Mouse (Mus musculus) hindbrain, postnatal 0 days (tissue): ENCODE results near the gene H1fx. TPM values are rescaled to one million over a fixed set of nuclear protein-coding genes. Genes with fewer than 3 reads are reported as not detected.
"Not testable (repeated sequence)": the region's sequence is repeated elsewhere in the genome, so short reads cannot be mapped to it uniquely, and the experiment has no call there.

Experiments used
- ATAC-seq: fragments of 200-750 bp; cut with Nextera tagmentation; 2 replicates; pipeline ENCODE4 v1.8.0; 2017; ENCODE audit warnings: mild to moderate bottlenecking, moderate TSS enrichment, moderate library complexity
- DNase-seq: peaks from one replicate; pipeline ENCODE4 v3.0.0-alpha.2; 2015; ENCODE audit warnings: low spot score
- H3K27ac ChIP-seq: fragments of 300-500 bp; sonication (generic); 2 replicates; pipeline ENCODE4 v1.5.1; 2014; ENCODE audit warnings: mild to moderate bottlenecking
- H3K27me3 ChIP-seq: fragments of 300-500 bp; sonication (generic); 2 replicates; pipeline ENCODE4 v1.6.1; 2014; ENCODE audit warnings: low read length, mixed read lengths; ENCODE audit not compliant: insufficient read depth
- H3K36me3 ChIP-seq: fragments of 300-500 bp; sonication (generic); 2 replicates; pipeline ENCODE4 v1.6.1; 2014; ENCODE audit warnings: low read length, mixed read lengths; ENCODE audit not compliant: insufficient read depth
- H3K4me1 ChIP-seq: fragments of 300-500 bp; sonication (generic); 2 replicates; pipeline ENCODE4 v1.6.1; 2014; ENCODE audit warnings: antibody characterized with exemption, low read length, mixed read lengths; ENCODE audit not compliant: insufficient read depth
- H3K4me2 ChIP-seq: fragments of 300-500 bp; sonication (generic); 2 replicates; pipeline ENCODE4 v1.6.1; 2014; ENCODE audit warnings: low read depth, mild to moderate bottlenecking, low read length, moderate library complexity, mixed read lengths
- H3K4me3 ChIP-seq: fragments of 300-500 bp; sonication (generic); 2 replicates; pipeline ENCODE4 v1.5.1; 2014; ENCODE audit warnings: low read length
- H3K9ac ChIP-seq: fragments of 300-500 bp; sonication (generic); replicated peaks from 2 replicates; pipeline ENCODE4 v1.6.1; 2014; ENCODE audit warnings: mild to moderate bottlenecking, low read length, moderate library complexity, mixed read lengths
- H3K9me3 ChIP-seq: fragments of 300-500 bp; sonication (generic); 2 replicates; pipeline ENCODE4 v1.6.1; 2016; ENCODE audit warnings: low read length, mixed read lengths
- CTCF ChIP-seq: IDR thresholded peaks from 2 replicates; pipeline ENCODE4 v1.5.1; 2016; ENCODE audit warnings: antibody characterized with exemption, control low read depth, low read depth
- WGBS: fragments of 180-500 bp; shearing (Covaris S2); extraction: QIAGEN DNeasy Blood & Tissue Kit; methylation state at CpG from one replicate; pipeline ENCODE4 v1.1.7; 2014; 5-methylcytosine and 5-hydroxymethylcytosine counted together
- polyA plus RNA-seq: library from polyadenylated mRNA; unstranded; fragments of >200 nt; fragmentation: Nextera tagmentation; extraction: Ambion mirVana; gene quantifications from 2 replicates; pipeline ENCODE4 v1.2.1, GENCODE M21; 2015
- total RNA-seq: library from RNA; depleted of rRNA; stranded (reverse); fragments of >200 nt; gene quantifications from 2 replicates; pipeline ENCODE4 v1.2.3, GENCODE M21; 2014

H1fx gene
- total and polyA plus RNA-seq, 2 experiments from 2014 or later, result 21.9 to 56.3 TPM

DNA sequence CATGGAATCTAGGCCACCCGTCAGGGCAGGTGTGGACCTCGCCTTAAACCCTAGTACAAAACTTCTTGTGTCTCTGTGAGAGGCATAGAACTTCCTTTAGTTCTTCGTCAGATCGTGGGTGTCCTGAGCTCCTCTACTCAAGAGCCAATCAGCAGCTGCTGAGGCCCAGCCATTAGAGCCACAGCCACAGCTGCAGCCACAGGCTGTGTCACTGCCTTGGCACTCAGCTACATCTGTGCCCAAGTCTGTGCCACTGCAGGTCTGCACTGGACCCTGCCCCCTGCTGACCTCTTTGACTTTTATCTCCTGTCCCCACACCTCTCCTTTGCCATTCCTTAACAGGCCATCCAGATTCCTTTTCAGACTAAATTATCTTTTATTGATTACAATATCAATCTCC, 9.8 kb upstream of the H1fx start:
- H3K27ac ChIP-seq, result no peak overlapping the region
- no peaks in the 10 kb centered on the region for H3K36me3 ChIP-seq
- no peak for TF ChIP-seq CTCF
- H3K27me3 ChIP-seq, result no peaks in the 10 kb centered on the region
- no peak for ATAC-seq
- H3K9me3 ChIP-seq, result no peaks in the 10 kb centered on the region
- H3K9ac ChIP-seq, result no peak overlapping the region
- no peak overlapping the region for H3K4me2 ChIP-seq
- peaks cover 9% of the 10 kb centered on the region; the same call in 1 of the 2 replicates for H3K4me1 ChIP-seq
- DNase-seq, result no peak
- no peak overlapping the region for H3K4me3 ChIP-seq
- 66% methylated on average over 4 of the region's 4 CpGs for WGBS

DNA sequence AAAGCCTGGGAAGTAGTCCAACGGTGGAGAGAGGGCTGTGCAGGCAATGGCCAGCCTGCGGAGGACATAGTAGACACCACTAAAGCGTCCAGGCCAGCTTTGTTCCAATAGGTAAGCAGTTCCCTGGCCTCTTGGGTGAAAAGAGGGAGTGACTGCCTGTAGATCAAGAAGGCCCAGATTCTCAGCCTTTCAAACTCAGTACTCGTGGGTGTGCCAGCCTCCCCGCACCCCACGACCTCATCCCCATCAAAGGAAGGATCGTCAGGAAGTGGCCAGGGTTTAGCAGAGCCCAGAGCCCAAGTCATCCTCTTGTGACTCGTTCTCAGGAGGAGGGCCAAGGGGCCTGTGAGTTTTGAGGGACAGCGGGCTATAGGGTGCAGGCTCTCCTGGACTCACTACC, 1.1 kb upstream of the H1fx start:
- WGBS, result 65% methylated on average over 9 of the region's 9 CpGs
- Histone ChIP-seq H3K4me1 (peaks cover 8% of the 10 kb centered on the region; the same call in 1 of the 2 replicates), H3K9me3 (no peaks in the 10 kb centered on the region), H3K4me2 (peak overlapping the region; percentile 85), H3K27me3 (no peaks in the 10 kb centered on the region), H3K36me3 (peaks cover 9% of the 10 kb centered on the region; the same call in 1 of the 2 replicates), H3K27ac (no peak overlapping the region), H3K4me3 (peak overlapping the region; percentile 71), H3K9ac (peak overlapping the region; percentile 70; the same call in 1 of the 2 replicates)
- ATAC-seq (no peak), DNase-seq (no peak)
- TF ChIP-seq CTCF, result no peak

DNA sequence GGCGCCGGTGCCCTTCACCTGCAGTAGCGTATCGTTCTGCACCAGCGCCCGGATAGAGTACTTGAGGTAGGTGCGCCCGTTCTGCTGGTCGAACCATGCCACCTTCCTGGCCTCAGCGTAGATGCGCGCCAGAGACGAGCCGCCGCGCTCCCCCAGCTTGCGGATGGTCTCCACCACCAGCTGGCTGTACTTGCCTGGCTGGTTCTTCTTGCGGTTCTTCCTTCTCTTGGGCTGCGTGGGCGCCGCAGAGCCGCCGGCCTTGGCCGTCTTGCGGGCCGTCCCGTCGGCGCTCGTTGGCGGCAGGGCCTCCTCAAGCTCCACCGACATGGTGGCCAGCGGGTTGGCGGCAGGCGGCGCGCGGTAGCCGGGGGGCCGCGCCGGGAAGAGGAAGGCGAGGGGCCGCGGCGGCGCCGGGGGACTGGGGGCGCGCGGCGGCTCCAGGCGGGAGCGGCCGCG, 379 bp downstream of the H1fx start:
- peak overlapping the region; percentile 85 for H3K4me2 ChIP-seq
- under 1% methylated on average over 46 of the region's 56 CpGs for WGBS
- H3K4me1 ChIP-seq, result peaks cover 8% of the 10 kb centered on the region; the same call in 1 of the 2 replicates
- H3K27me3 ChIP-seq, result no peaks in the 10 kb centered on the region
- peak overlapping the region; percentile 70 for H3K9ac ChIP-seq
- DNase-seq (peak; percentile 49), ATAC-seq (peak; percentile 4; the same call in 1 of the 2 replicates)
- no peak for TF ChIP-seq CTCF
- H3K4me3 ChIP-seq, result peak overlapping the region; percentile 71
- H3K36me3 ChIP-seq, result peaks cover 9% of the 10 kb centered on the region; the same call in 1 of the 2 replicates
- H3K27ac ChIP-seq, result peak overlapping the region; percentile 87
- H3K9me3 ChIP-seq, result no peaks in the 10 kb centered on the region

DNA sequence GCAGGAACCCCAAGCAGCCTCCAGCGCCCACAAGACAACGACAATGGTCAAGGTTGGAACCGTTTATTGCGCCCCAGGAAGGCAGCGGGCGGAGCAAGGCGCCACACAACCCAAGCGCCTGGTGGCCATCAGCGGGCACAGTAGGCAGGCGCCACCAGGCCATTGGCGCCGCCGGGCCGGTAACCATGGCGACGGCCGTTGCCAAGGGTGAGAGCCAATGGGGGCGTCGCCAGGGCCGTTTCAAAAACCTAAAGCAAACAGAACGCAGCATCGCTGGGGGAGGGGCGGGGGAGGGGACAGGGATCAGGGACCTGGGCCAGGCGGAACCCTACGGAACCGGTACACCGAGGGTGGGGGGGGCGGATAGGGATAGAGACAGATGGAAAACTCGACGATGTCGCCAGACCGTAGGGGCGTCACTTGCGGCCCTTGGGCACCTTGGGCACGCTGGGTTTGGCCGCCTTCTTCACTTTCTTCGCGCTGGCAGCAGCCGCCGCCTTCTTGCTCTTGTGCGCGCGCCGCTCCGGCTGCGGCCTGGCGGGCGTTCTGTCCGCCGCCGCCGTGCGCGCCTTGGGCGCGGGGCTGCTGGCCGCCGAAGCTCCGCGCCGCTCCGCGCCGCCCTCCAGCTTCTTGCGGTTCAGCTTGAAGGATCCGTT, 935 bp downstream of the H1fx start:
- DNase-seq (peak; percentile 95), ATAC-seq (peak; percentile 92)
- WGBS, result 1% methylated on average over 57 of the region's 66 CpGs
- Histone ChIP-seq H3K36me3 (peaks cover 9% of the 10 kb centered on the region; the same call in 1 of the 2 replicates), H3K4me2 (peak overlapping the region; percentile 85), H3K4me3 (peak overlapping the region; percentile 71), H3K27me3 (no peaks in the 10 kb centered on the region), H3K27ac (peak overlapping the region; percentile 87), H3K9me3 (no peaks in the 10 kb centered on the region), H3K9ac (peak overlapping the region; percentile 70), H3K4me1 (peaks cover 8% of the 10 kb centered on the region; the same call in 1 of the 2 replicates)
- TF ChIP-seq CTCF, result peak; percentile 73

DNA sequence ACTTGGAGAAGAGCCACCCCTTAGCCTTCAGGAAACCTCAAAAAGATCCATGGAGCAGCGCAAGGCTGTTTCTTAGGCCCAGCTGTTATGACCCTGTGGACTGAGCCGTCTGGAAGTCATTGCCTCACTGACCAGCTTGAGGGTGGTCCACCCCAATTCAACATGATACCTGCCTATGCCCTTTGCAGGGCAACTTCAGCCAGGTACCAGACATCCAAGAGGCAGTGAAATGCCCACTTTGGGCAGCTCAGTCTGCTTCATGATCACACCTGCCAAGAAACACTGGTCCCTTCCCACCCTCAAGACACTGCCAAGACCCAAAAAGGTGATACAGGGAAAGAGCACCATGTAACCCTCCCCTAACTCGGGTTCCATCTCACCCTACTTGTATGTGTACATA, 1.7 kb downstream of the H1fx start:
- DNase-seq (no peak), ATAC-seq (no peak)
- H3K9me3 ChIP-seq, result no peaks in the 10 kb centered on the region
- TF ChIP-seq CTCF, result no peak
- 68% methylated on average over 3 of the region's 3 CpGs for WGBS
- H3K9ac ChIP-seq, result no peak overlapping the region
- H3K27ac ChIP-seq, result peak overlapping the region; percentile 87; the same call in 1 of the 2 replicates
- H3K4me3 ChIP-seq, result peak overlapping the region; percentile 71; the same call in 1 of the 2 replicates
- H3K4me2 ChIP-seq, result peak overlapping the region; percentile 85
- H3K27me3 ChIP-seq, result no peaks in the 10 kb centered on the region
- H3K4me1 ChIP-seq, result peaks cover 8% of the 10 kb centered on the region; the same call in 1 of the 2 replicates
- peaks cover 4% of the 10 kb centered on the region; the same call in 1 of the 2 replicates for H3K36me3 ChIP-seq

DNA sequence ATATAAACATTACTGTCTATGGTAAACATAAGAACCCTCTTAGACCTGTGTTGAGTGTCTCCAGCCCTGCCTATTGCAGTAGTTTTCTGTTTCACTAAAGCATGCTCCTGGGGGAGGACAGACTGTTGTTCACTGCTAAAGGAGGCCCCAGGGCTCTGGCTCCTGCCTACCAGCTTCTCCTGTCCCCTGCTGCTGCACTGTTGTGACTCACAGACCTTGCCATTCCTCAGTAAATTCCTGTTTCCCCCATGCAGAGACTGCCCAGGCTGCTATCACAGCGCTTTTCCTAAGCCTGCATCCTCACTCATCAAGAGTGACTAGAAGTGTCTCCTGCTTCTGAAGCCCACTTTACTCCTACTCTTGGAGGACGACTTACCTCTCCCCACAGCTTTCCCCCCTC, 11.4 kb downstream of the H1fx start:
- no peak overlapping the region for H3K4me3 ChIP-seq

DNA sequence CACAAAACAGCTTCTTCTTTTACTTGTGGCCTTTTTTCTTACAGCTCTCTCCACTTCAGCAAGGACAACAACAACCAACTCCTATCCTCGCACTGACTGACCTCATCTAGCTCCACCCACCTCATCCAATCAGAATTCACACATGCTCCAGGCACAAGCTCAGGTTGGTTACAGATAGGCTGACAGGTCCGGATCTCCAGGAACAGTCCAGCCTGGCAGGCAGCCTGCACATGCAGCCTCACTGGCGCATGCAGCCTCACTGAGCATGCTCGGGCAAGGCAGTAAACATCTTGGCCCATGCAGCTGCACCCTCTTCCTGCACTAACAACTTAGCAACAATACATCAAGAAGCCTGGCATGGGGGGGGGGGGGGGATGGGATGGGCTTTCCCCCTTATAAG, 19.0 kb downstream of the H1fx start:
- H3K36me3 ChIP-seq, H3K9me3 ChIP-seq, H3K4me2 ChIP-seq, ATAC-seq, H3K9ac ChIP-seq, H3K27me3 ChIP-seq, H3K4me1 ChIP-seq, H3K27ac ChIP-seq, H3K4me3 ChIP-seq, DNase-seq: not testable (repeated sequence)
- WGBS, result 72% methylated on average over 4 of the region's 4 CpGs

More for the DNA sequence above, 11.4 kb downstream of the H1fx start:
- Histone ChIP-seq H3K9me3 (no peaks in the 10 kb centered on the region), H3K9ac (no peak overlapping the region), H3K36me3 (no peaks in the 10 kb centered on the region), H3K27me3 (no peaks in the 10 kb centered on the region), H3K4me1 (no peaks in the 10 kb centered on the region), H3K4me2 (no peak overlapping the region), H3K27ac (no peak overlapping the region)
- DNase-seq (no peak), ATAC-seq (no peak)
- 10% methylated on average over 2 of the region's 2 CpGs for WGBS
- TF ChIP-seq CTCF, result no peak
